Mouse (Mus musculus) thymus, adult 2 months (tissue): ENCODE measurements at regions not wholly inside any gene's neighbourhood (a gene's known extent, or its start where the extent isn't known, plus 50 kb on each side); places are given as distances from the start of the nearest gene placed in this dataset.

ENCODE experiments used
- DNase-seq: peaks from one replicate; pipeline ENCODE4 v3.0.0; 2021
- H3K27ac ChIP-seq: fragments of 200-500 bp; 2 replicates; pipeline ENCODE4 v1.5.1; 2012; ENCODE audit warnings: low read length, control low read depth; ENCODE audit not compliant: control insufficient read depth, insufficient read depth
- H3K27me3 ChIP-seq: fragments of 200-500 bp; 2 replicates; pipeline ENCODE4 v1.6.1; 2012; ENCODE audit warnings: mild to moderate bottlenecking, low read length, moderate library complexity, mixed read lengths; ENCODE audit not compliant: control insufficient read depth, insufficient read depth
- H3K36me3 ChIP-seq: fragments of 200-500 bp; 2 replicates; pipeline ENCODE4 v1.6.1; 2012; ENCODE audit warnings: mild to moderate bottlenecking, low read length, moderate library complexity; ENCODE audit not compliant: control insufficient read depth, insufficient read depth
- H3K4me1 ChIP-seq: fragments of 200-500 bp; replicated peaks from 2 replicates; pipeline ENCODE4 v1.6.1; 2012; ENCODE audit warnings: low read length; ENCODE audit not compliant: control insufficient read depth, insufficient read depth
- H3K4me3 ChIP-seq: fragments of 200-500 bp; 2 replicates; pipeline ENCODE4 v1.5.1; 2012; ENCODE audit warnings: mild to moderate bottlenecking, low read length, control low read depth, moderate library complexity; ENCODE audit not compliant: control insufficient read depth, insufficient read depth
- CTCF ChIP-seq: fragments of 200-500 bp; IDR thresholded peaks from 2 replicates; pipeline ENCODE4 v1.5.1; 2012; ENCODE audit warnings: mild to moderate bottlenecking, control low read depth, low read length, moderate library complexity, borderline replicate concordance; ENCODE audit not compliant: control insufficient read depth, poor library complexity, insufficient read depth; ENCODE audit errors: extremely low read depth
- POLR2A ChIP-seq: fragments of 200-500 bp; IDR thresholded peaks from 2 replicates; pipeline ENCODE4 v1.6.1; 2012; ENCODE audit warnings: mild to moderate bottlenecking, low read length, control low read depth, moderate library complexity; ENCODE audit not compliant: control insufficient read depth, poor library complexity, insufficient read depth; ENCODE audit errors: extremely low read depth
- WGBS: fragments of 180-500 bp; shearing (Covaris S2); methylation state at CpG from one replicate; pipeline ENCODE4 v1.1.7; 2018; 5-methylcytosine and 5-hydroxymethylcytosine counted together

DNA sequence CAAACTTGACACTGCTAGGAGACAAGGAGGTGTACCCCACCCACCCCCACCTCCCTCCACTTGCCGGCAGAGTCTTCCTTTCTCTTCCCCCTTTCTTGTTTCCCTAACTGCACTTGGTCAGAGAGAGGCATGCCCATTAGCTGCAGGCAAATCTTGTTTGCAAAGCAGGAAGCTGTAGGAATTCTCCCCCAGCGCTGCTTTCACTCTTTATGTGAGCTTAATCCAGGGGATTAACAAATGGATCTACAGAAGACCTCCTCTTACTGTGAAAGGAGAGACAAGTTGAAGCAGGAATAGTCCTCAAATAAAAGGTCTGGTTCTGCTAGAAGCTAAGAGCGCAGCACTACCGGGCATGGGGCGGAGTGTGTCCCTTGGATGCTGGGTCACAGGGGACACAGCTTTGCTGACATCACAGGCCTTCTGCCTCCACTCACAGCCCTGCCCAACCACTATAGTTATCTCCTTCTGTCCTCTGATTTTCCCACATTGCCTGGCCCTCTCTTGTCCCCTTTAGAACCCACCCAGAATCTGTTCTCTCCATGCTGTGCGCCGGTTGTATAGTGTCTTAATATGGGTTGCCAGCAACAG is 84.3 kb upstream of the Meis1 start:
- no peak for TF ChIP-seq CTCF
- TF ChIP-seq POLR2A: no peak
- Histone ChIP-seq H3K4me3 (no peak overlapping the region), H3K27me3 (no peaks in the 10 kb centered on the region)

DNA sequence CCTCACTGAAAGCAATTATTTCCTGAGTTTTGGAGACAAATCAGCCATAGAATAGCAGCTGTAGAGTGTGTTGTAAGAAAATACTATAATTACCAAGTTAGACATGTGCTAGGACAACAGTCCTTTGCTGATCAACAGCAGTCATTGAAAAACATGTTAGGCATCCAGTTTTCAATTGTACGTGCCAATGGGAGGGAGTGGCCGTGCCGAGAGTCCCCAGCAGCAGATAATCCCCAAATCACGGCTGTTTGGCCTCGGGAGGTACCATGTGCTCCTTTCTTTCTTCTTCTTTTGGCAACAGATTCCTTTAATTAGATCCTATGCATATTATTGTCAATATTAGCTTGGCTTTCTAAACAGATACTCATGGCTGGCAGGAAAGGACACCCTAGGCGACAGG is 88.4 kb upstream of the Meis1 start:
- TF ChIP-seq POLR2A (no peak), CTCF (no peak)
- DNase-seq: no peak
- no peaks in the 10 kb centered on the region for H3K36me3 ChIP-seq
- WGBS: 94% methylated on average over 6 of the region's 6 CpGs
- no peak overlapping the region for H3K27ac ChIP-seq
- H3K27me3 ChIP-seq: no peaks in the 10 kb centered on the region
- no peak overlapping the region for H3K4me3 ChIP-seq
- H3K4me1 ChIP-seq: no peaks in the 10 kb centered on the region

More for the DNA sequence above, 84.3 kb upstream of the Meis1 start:
- H3K4me1 ChIP-seq: no peaks in the 10 kb centered on the region
- H3K36me3 ChIP-seq: no peaks in the 10 kb centered on the region
- whole genome bisulfite sequencing: 68% methylated on average over 7 of the region's 7 CpGs
- DNase-seq: no peak
- H3K27ac ChIP-seq: no peak overlapping the region

DNA sequence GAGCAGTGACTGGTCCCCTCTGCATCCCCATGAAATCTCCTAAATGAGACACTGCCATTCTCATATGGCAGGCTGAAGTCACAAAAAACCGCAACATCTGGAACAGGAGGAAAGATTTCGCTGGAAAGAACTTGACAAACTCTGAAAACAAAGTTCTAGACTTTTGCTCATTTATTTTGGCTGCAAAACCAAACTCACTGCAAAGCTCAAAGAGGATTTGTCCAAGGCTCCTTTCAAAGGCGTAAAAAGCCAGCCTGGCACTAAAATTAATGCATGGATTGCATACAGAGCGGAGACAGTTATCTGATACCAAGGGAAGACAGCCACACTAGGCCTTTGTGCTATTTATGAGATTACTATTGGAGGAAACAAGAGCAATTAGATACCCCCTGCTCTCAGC is 90.3 kb upstream of the Meis1 start:
- Histone ChIP-seq H3K27me3 (no peaks in the 10 kb centered on the region), H3K36me3 (no peaks in the 10 kb centered on the region), H3K4me3 (no peak overlapping the region), H3K27ac (no peak overlapping the region), H3K4me1 (no peaks in the 10 kb centered on the region)
- WGBS: 92% methylated on average over 4 of the region's 4 CpGs
- TF ChIP-seq CTCF (no peak), POLR2A (no peak)
- DNase-seq: no peak

DNA sequence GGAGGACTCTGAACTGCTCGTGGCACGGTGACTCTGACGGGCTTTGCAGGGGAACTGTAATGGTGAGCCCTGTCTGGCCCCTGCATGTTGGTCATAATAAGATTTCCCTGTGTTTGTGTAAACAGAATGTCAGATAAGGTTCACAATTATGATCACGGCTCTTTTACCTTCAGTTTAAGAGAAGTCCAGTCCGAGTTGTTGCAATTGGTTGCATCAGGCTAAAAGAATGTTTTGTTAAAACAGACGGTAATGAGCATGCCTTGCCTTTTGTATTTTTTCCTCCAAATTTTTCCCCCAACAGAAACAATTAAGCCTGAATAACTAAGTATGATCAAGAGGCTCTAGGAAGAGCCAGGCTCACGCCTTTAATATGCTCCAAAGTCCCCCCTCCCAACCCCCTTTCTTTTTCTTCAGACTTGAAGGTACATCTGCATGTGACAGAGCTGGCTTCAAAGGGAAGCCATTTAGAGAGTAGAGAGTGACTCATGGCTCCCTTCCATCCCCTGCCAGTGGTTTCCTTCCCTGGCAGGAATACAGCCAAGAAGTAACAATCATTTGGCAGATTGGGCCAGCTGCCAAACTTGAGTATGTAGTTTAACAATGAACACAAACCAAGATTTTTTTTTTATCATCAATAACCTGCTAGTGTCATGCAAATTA is 93.3 kb upstream of the Meis1 start:
- TF ChIP-seq POLR2A (no peak), CTCF (no peak)
- 82% methylated on average over 7 of the region's 7 CpGs for WGBS
- Histone ChIP-seq H3K27ac (no peak overlapping the region), H3K36me3 (no peaks in the 10 kb centered on the region), H3K27me3 (no peaks in the 10 kb centered on the region), H3K4me3 (no peak overlapping the region), H3K4me1 (no peaks in the 10 kb centered on the region)
- no peak for DNase-seq

DNA sequence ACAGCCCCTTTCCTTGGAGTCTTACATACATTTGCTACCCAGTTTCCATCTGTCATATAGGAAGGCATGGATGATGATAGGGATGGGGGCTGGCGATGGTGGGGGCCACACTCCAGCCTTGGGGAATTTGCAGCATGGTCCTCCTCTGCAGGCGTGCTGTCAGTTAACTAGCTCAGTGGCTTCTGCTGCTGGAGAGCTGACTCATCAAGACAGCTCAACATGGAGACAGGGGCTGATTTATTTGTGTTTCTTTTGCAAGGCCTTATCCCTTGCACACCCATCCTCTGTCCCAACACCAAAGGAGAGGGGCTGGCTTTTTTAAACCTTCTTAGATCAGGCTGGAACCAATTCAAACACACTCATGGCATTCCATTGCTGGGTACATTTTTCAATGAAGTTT is 98.3 kb upstream of the Meis1 start:
- Histone ChIP-seq H3K4me1 (no peaks in the 10 kb centered on the region), H3K27ac (no peak overlapping the region), H3K27me3 (no peaks in the 10 kb centered on the region), H3K4me3 (no peak overlapping the region), H3K36me3 (no peaks in the 10 kb centered on the region)
- TF ChIP-seq CTCF (no peak), POLR2A (no peak)
- no peak for DNase-seq
- 86% methylated on average over 2 of the region's 2 CpGs for WGBS

DNA sequence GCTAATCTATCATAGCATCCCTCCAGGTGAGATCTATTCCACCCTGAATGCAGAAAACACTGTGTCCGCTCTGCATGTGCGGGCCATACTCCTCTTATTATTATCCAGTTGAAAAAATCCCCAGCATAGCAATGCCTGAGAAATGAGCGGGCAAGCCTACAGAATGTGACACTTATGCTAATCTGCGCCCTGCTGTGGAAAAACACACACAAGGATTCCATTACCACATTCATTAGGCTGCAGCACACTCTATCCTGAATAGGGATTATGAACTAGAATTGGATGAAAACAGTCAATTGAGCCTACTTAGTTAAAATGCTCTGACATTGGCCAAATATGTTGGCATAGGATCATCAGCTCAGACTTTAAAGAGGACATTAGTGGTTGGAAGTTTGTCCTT is 99.5 kb upstream of the Meis1 start:
- Histone ChIP-seq H3K4me3 (no peak overlapping the region), H3K27me3 (no peaks in the 10 kb centered on the region), H3K27ac (no peak overlapping the region), H3K36me3 (no peaks in the 10 kb centered on the region), H3K4me1 (no peaks in the 10 kb centered on the region)
- no peak for DNase-seq
- no peak for TF ChIP-seq CTCF
- TF ChIP-seq POLR2A: no peak
- WGBS: 96% methylated on average over 4 of the region's 4 CpGs

DNA sequence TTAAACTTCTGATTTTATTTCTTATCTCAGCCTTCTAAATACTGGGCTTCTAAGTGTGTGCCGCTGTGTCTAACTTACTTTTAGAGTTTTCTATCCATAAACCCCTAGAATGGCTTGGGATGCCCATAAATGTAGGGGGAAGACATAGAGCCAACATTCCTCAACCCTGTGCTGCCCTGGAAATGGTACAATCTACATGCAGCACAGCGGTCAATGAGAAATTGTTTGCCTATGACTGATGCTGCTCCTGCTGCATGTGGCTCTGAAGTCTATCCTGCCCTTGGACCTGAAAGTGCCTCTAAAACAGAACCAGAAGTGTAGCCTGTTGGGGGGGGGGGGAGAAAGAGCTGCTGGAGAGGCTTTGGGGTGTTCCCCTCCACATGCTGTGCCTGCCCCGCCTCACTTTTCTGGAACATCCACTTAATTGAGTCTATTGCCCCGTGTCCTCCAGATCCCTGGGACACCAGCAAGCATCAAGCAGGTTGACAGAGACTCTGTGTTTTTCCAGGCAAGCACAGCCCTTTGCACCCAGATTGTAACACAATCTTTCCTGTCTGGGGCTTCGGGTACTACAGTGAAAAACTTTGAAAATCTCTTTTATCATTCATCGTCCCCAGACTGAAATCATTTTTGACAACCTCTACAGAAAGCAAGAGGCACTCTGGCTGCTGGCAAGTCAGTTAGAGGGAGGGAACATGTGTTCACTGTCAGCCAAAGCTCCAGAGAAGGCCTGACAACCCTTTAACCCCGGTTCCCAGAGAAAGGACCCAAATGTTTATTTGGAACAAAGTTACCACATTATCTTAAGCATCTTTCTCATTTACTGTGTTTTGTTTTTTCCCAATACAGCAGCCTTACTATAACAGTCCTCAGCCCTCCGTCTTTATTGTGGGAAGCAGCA is 101.4 kb upstream of the Meis1 start:
- Histone ChIP-seq H3K36me3 (no peaks in the 10 kb centered on the region), H3K27me3 (no peaks in the 10 kb centered on the region), H3K4me1 (no peaks in the 10 kb centered on the region), H3K27ac (no peak overlapping the region), H3K4me3 (no peak overlapping the region)
- no peak for DNase-seq
- TF ChIP-seq CTCF: no peak
- TF ChIP-seq POLR2A: no peak
- 83% methylated on average over 8 of the region's 8 CpGs for WGBS
